Mouse (Mus musculus) neural tube, embryonic 11.5 days (tissue): ENCODE results near the gene Ryr2. TPM values are rescaled to one million over a fixed set of nuclear protein-coding genes. Genes with fewer than 3 reads are reported as not detected.

ENCODE experiments used
- ATAC-seq: fragments of 200-750 bp; cut with Nextera tagmentation; 2 replicates; pipeline ENCODE4 v1.8.0; 2017; ENCODE audit warnings: moderate number of reproducible peaks, mild to moderate bottlenecking, moderate TSS enrichment, moderate library complexity; ENCODE audit not compliant: insufficient read depth, low FRiP score, low TSS enrichment
- DNase-seq: peaks from one replicate; pipeline ENCODE4 v3.0.0-alpha.2; 2015; ENCODE audit warnings: low spot score
- H3K27ac ChIP-seq: fragments of 300-500 bp; sonication (generic); 2 replicates; pipeline ENCODE4 v1.5.1; 2014; ENCODE audit warnings: low read depth, mild to moderate bottlenecking, low read length
- H3K27me3 ChIP-seq: fragments of 300-500 bp; sonication (generic); 2 replicates; pipeline ENCODE4 v1.6.1; 2014; ENCODE audit warnings: mild to moderate bottlenecking, low read length, mixed read lengths; ENCODE audit not compliant: control insufficient read depth, insufficient read depth
- H3K36me3 ChIP-seq: fragments of 300-500 bp; sonication (generic); 2 replicates; pipeline ENCODE4 v1.6.1; 2014; ENCODE audit warnings: mild to moderate bottlenecking, low read length, moderate library complexity, mixed read lengths; ENCODE audit not compliant: control insufficient read depth, insufficient read depth
- H3K4me1 ChIP-seq: fragments of 300-500 bp; sonication (generic); 2 replicates; pipeline ENCODE4 v1.6.1; 2014; ENCODE audit warnings: low read length, mixed read lengths; ENCODE audit not compliant: control insufficient read depth, insufficient read depth
- H3K4me2 ChIP-seq: fragments of 300-500 bp; sonication (generic); 2 replicates; pipeline ENCODE4 v1.6.1; 2014; ENCODE audit warnings: low read depth, mild to moderate bottlenecking, moderate library complexity
- H3K4me3 ChIP-seq: fragments of 300-500 bp; sonication (generic); 2 replicates; pipeline ENCODE4 v1.5.1; 2014; ENCODE audit warnings: low read depth, low read length
- H3K9ac ChIP-seq: fragments of 300-500 bp; sonication (generic); 2 replicates; pipeline ENCODE4 v1.6.1; 2014; ENCODE audit warnings: mild to moderate bottlenecking, low read length
- H3K9me3 ChIP-seq: fragments of 300-500 bp; sonication (generic); 2 replicates; pipeline ENCODE4 v1.6.1; 2016; ENCODE audit warnings: low read length; ENCODE audit not compliant: control insufficient read depth
- WGBS: fragments of 180-500 bp; shearing (Covaris S2); extraction: QIAGEN DNeasy Blood & Tissue Kit; methylation state at CpG from one replicate; pipeline ENCODE4 v1.1.7; 2014; 5-methylcytosine and 5-hydroxymethylcytosine counted together
- polyA plus RNA-seq: library from polyadenylated mRNA; unstranded; fragments of >200 nt; fragmentation: Nextera tagmentation; extraction: Ambion mirVana; gene quantifications from 2 replicates; pipeline ENCODE4 v1.2.1, GENCODE M21; 2014

Ryr2 gene
- polyA plus RNA-seq, 1 experiment from 2014 or later, result 0.34 TPM

GRCm38 (mm10) chr13:12007579-12007978 is 99.2 kb downstream of the Ryr2 start:
- Histone ChIP-seq H3K27me3 (no peaks in the 10 kb centered on the region), H3K27ac (no peak overlapping the region), H3K4me1 (no peaks in the 10 kb centered on the region), H3K9ac (no peak overlapping the region), H3K4me3 (no peak overlapping the region), H3K4me2 (no peak overlapping the region), H3K36me3 (no peaks in the 10 kb centered on the region), H3K9me3 (0 out of 2 replicates have a peak, but pooled peaks cover 3% of the 10 kb centered on the region)
- ATAC-seq (no peak), DNase-seq (no peak)
- 68% methylated on average over 2 of the region's 2 CpGs for WGBS

- Histone ChIP-seq H3K36me3 (no peaks in the 10 kb centered on the region), H3K4me1 (no peaks in the 10 kb centered on the region)
Measured at GRCm38 (mm10) chr13:12001891-12002294, 104.9 kb downstream of the Ryr2 start.

GRCm38 (mm10) chr13:11999851-12000250 is 106.9 kb downstream of the Ryr2 start:
- Histone ChIP-seq H3K9ac (no peak overlapping the region), H3K27me3 (no peaks in the 10 kb centered on the region), H3K4me1 (no peaks in the 10 kb centered on the region), H3K9me3 (no peaks in the 10 kb centered on the region), H3K4me3 (no peak overlapping the region), H3K27ac (no peak overlapping the region), H3K36me3 (no peaks in the 10 kb centered on the region), H3K4me2 (no peak overlapping the region)
- DNase-seq (no peak), ATAC-seq (no peak)
- WGBS, result 81% methylated on average over 4 of the region's 4 CpGs

More at GRCm38 (mm10) chr13:12001891-12002294, 104.9 kb downstream of the Ryr2 start:
- Histone ChIP-seq H3K27me3 (no peaks in the 10 kb centered on the region), H3K4me2 (no peak overlapping the region), H3K9ac (no peak overlapping the region), H3K27ac (no peak overlapping the region), H3K4me3 (no peak overlapping the region), H3K9me3 (no peaks in the 10 kb centered on the region)
- no peak for DNase-seq
- 49% methylated on average over 3 of the region's 3 CpGs for WGBS
- no peak for ATAC-seq

- no peak for ATAC-seq
- H3K9ac ChIP-seq, result no peak overlapping the region
- DNase-seq, result no peak
- H3K4me2 ChIP-seq, result no peak overlapping the region
- no peaks in the 10 kb centered on the region for H3K36me3 ChIP-seq
- whole genome bisulfite sequencing, result 85% methylated on average over 2 of the region's 2 CpGs
- no peaks in the 10 kb centered on the region for H3K4me1 ChIP-seq
- H3K27me3 ChIP-seq, result no peaks in the 10 kb centered on the region
- H3K4me3 ChIP-seq, result no peak overlapping the region
- no peak overlapping the region for H3K27ac ChIP-seq
- H3K9me3 ChIP-seq, result no peaks in the 10 kb centered on the region
Measured at GRCm38 (mm10) chr13:11997366-11997765, 109.4 kb downstream of the Ryr2 start.

GRCm38 (mm10) chr13:11987556-11987955 is 119.2 kb downstream of the Ryr2 start:
- no peaks in the 10 kb centered on the region for H3K9me3 ChIP-seq
- no peak overlapping the region for H3K4me2 ChIP-seq
- WGBS, result 83% methylated on average over 4 of the region's 4 CpGs
- DNase-seq (no peak), ATAC-seq (no peak)
- no peaks in the 10 kb centered on the region for H3K27me3 ChIP-seq
- no peaks in the 10 kb centered on the region for H3K4me1 ChIP-seq
- no peak overlapping the region for H3K27ac ChIP-seq
- no peaks in the 10 kb centered on the region for H3K36me3 ChIP-seq
- H3K9ac ChIP-seq, result no peak overlapping the region
- H3K4me3 ChIP-seq, result no peak overlapping the region

- no peak for DNase-seq
- H3K4me2 ChIP-seq, result no peak overlapping the region
- WGBS, result 100% methylated on average over 3 of the region's 3 CpGs
- no peaks in the 10 kb centered on the region for H3K9me3 ChIP-seq
- ATAC-seq, result no peak
- no peak overlapping the region for H3K9ac ChIP-seq
- H3K4me1 ChIP-seq, result no peaks in the 10 kb centered on the region
- no peaks in the 10 kb centered on the region for H3K36me3 ChIP-seq
- H3K27ac ChIP-seq, result no peak overlapping the region
- H3K4me3 ChIP-seq, result no peak overlapping the region
- H3K27me3 ChIP-seq, result no peaks in the 10 kb centered on the region
Measured at GRCm38 (mm10) chr13:11985056-11985455, 121.7 kb downstream of the Ryr2 start.

GRCm38 (mm10) chr13:11978997-11979396 is 127.7 kb downstream of the Ryr2 start:
- no peak for DNase-seq
- ATAC-seq, result no peak
- H3K4me1 ChIP-seq, result no peaks in the 10 kb centered on the region

GRCm38 (mm10) chr13:11978359-11978758 is 128.4 kb downstream of the Ryr2 start:
- ATAC-seq (no peak), DNase-seq (no peak)
- Histone ChIP-seq H3K9me3 (no peaks in the 10 kb centered on the region), H3K9ac (no peak overlapping the region), H3K4me1 (no peaks in the 10 kb centered on the region), H3K27ac (no peak overlapping the region), H3K4me3 (no peak overlapping the region), H3K36me3 (no peaks in the 10 kb centered on the region), H3K4me2 (no peak overlapping the region), H3K27me3 (no peaks in the 10 kb centered on the region)
- 87% methylated on average over 2 of the region's 2 CpGs for WGBS

More at GRCm38 (mm10) chr13:11978997-11979396, 127.7 kb downstream of the Ryr2 start:
- no peak overlapping the region for H3K27ac ChIP-seq
- H3K9ac ChIP-seq, result no peak overlapping the region
- H3K36me3 ChIP-seq, result no peaks in the 10 kb centered on the region
- no peaks in the 10 kb centered on the region for H3K27me3 ChIP-seq
- H3K4me2 ChIP-seq, result no peak overlapping the region
- no peak overlapping the region for H3K4me3 ChIP-seq
- no peaks in the 10 kb centered on the region for H3K9me3 ChIP-seq

GRCm38 (mm10) chr13:11977606-11978005 is 129.1 kb downstream of the Ryr2 start:
- WGBS, result 93% methylated on average over 4 of the region's 4 CpGs
- ATAC-seq, result no peak

More at GRCm38 (mm10) chr13:11977606-11978005, 129.1 kb downstream of the Ryr2 start:
- no peak overlapping the region for H3K4me2 ChIP-seq
- H3K9ac ChIP-seq, result no peak overlapping the region
- H3K4me3 ChIP-seq, result no peak overlapping the region
- DNase-seq, result no peak
- H3K4me1 ChIP-seq, result no peaks in the 10 kb centered on the region
- H3K9me3 ChIP-seq, result no peaks in the 10 kb centered on the region
- no peaks in the 10 kb centered on the region for H3K36me3 ChIP-seq
- H3K27me3 ChIP-seq, result no peaks in the 10 kb centered on the region
- H3K27ac ChIP-seq, result no peak overlapping the region
